10 mouse cellular contexts compared by ENCODE assay signal in genomic region chr9:102492031-102492795, GRCm38 (mm10). TPM values are rescaled to one million over a fixed set of nuclear protein-coding genes. Genes with fewer than 3 reads are reported as not detected.
DNase-seq lines count a peak whose midpoint lies in the region; ATAC-seq and TF ChIP-seq lines count a peak whose summit lies in the region.
"Had no signal": no experiment of that assay in that cellular context is flagged by ENCODE, and none has a peak within 500 bp of the region (broad histone marks: within the 10 kb centered on the region; RNA-seq: fewer than 3 reads in every experiment).

No protein-coding gene starts in this region.

- H3K9me3 ChIP-seq in kidney, embryonic 15.5 days (replicated peaks): no peaks in the 10 kb centered on the region
- H3K9me3 ChIP-seq: heart, embryonic 10.5 days had no signal

- intact Hi-C loops in left cerebral cortex, adult 2 months (cut with DNase I): loop anchor here (10.0 kb wide), 1 partner anchor 1047 kb away; no protein-coding TSS in a partner anchor
- intact Hi-C loops in left cerebral cortex, postnatal 14 days (cut with DNase I): no loop called here

- no peak overlapping the region for H3K27ac ChIP-seq in left cerebral cortex, adult 2 months
- no peak overlapping the region for H3K27ac ChIP-seq in bone marrow, adult 2 months (ENCODE audit: control insufficient read depth, insufficient read depth, low read depth, low read length, poor library complexity)
- H3K27ac ChIP-seq in kidney, embryonic 15.5 days: no peak overlapping the region
- H3K27ac ChIP-seq: heart, embryonic 10.5 days had no signal

- H3K9ac ChIP-seq in kidney, embryonic 15.5 days: no peak overlapping the region

- H3K27me3 ChIP-seq in kidney, embryonic 15.5 days: no peaks in the 10 kb centered on the region

- no peak overlapping the region for H3K4me3 ChIP-seq in left cerebral cortex, adult 2 months
- no peak overlapping the region for H3K4me3 ChIP-seq in bone marrow, adult 2 months (replicated peaks; ENCODE audit: control insufficient read depth, low read depth, low read length)
- H3K4me3 ChIP-seq in kidney, embryonic 15.5 days (replicated peaks): no peak overlapping the region
- H3K4me3 ChIP-seq: heart, embryonic 10.5 days had no signal

- H3K4me2 ChIP-seq in kidney, embryonic 15.5 days: no peak overlapping the region

- ATAC-seq in kidney, embryonic 15.5 days (replicated peaks; ENCODE audit: low FRiP score): no peak

- TF ChIP-seq POLR2A in bone marrow, adult 2 months (IDR thresholded peaks at IDR 0.05; ENCODE audit: borderline replicate concordance, control insufficient read depth, low read depth, low read length): no peak

- peak; percentile 22 for DNase-seq in cerebellum, adult 11 months
- DNase-seq in cerebellum, adult 8-10 months: no peak
- no peak for DNase-seq in left cerebral cortex, adult 2 months (ENCODE audit: extremely low spot score in 1 of 2, low spot score in 2 of 2)
- no peak for DNase-seq in left cerebral cortex, postnatal 14 days (ENCODE audit: low spot score in 2 of 2)
- peak; percentile 12 for DNase-seq in naive thymus-derived CD4-positive, alpha-beta T cell, adult 2 months (ENCODE audit: low read depth)
- DNase-seq in gastrocnemius, adult 18-20 months (ENCODE audit: low spot score): no peak

- WGBS in bone marrow, adult 2 months: 32% methylated on average over 12 of the region's 12 CpGs
- 40% methylated on average over 12 of the region's 12 CpGs for WGBS in kidney, embryonic 15.5 days

- peak; percentile 46 for TF ChIP-seq CTCF in left cerebral cortex, adult 2 months (IDR thresholded peaks at IDR 0.05)
- TF ChIP-seq CTCF in bone marrow, adult 2 months (IDR thresholded peaks at IDR 0.05; ENCODE audit: control insufficient read depth, insufficient read depth, low read length): peak; percentile 44; the same call in 1 of the 2 replicates

- H3K36me3 ChIP-seq in kidney, embryonic 15.5 days: no peaks in the 10 kb centered on the region
- H3K36me3 ChIP-seq: heart, embryonic 10.5 days had no signal

- no peaks in the 10 kb centered on the region; the same call in 1 of the 2 replicates for H3K4me1 ChIP-seq in bone marrow, adult 2 months (ENCODE audit: control insufficient read depth, insufficient read depth, low read length)
- no peaks in the 10 kb centered on the region for H3K4me1 ChIP-seq in kidney, embryonic 15.5 days

RNA-seq across cellular contexts. Expression of gene Ky, which starts 13.3 kb away (rescaled TPM):
- 1 to 10 TPM; 2.0 to 2.1 TPM for total RNA-seq in left cerebral cortex, adult 2 months (2021)
- total RNA-seq in left cerebral cortex, postnatal 14 days (2021): 1 to 10 TPM; 3.1 to 3.9 TPM
- polyA plus RNA-seq in bone marrow, adult 2 months (2011; ENCODE audit: insufficient read depth, insufficient read length, low replicate concordance, missing spikeins): not detected in 2 replicates
- 0.27 and 0.41 TPM in 2 replicates for polyA plus RNA-seq in kidney, embryonic 15.5 days (2015; fragmentation: Nextera tagmentation; extraction: Ambion mirVana)
- total RNA-seq in gastrocnemius, adult 18-20 months (2021): 10 to 100 TPM; 71.6 to 73.7 TPM
- polyA plus RNA-seq: C2C12 had no signal

Comparison
In these comparisons a context has a peak if more than half of its experiments do, and no peak if none do; other contexts are left out.
1. DNase-seq: peak in cerebellum, adult 11 months (single experiment) and naive thymus-derived CD4-positive, alpha-beta T cell, adult 2 months (single experiment); none in cerebellum, adult 8-10 months (single experiment), left cerebral cortex, adult 2 months (0 of 2), left cerebral cortex, postnatal 14 days (0 of 2) and gastrocnemius, adult 18-20 months (single experiment).
2. RNA of gene Ky, which starts 13.3 kb away (total RNA-seq): 71.6 to 73.7 TPM in gastrocnemius, adult 18-20 months; 3.1 to 3.9 TPM in left cerebral cortex, postnatal 14 days and 2.0 to 2.1 TPM in left cerebral cortex, adult 2 months; every median in the first group is over 10 times any median in the second.